Mouse (Mus musculus) spleen, postnatal 36 days (tissue): ENCODE results near the gene Gm27027.

Experiments used
- DNase-seq, 2 experiments: peaks; one replicate each; pipeline ENCODE4 v3.0.0; 2022; ENCODE audit warnings: low spot score in 2 of 2, mixed read lengths in 1 of 2

The Gm27027 gene

DNA sequence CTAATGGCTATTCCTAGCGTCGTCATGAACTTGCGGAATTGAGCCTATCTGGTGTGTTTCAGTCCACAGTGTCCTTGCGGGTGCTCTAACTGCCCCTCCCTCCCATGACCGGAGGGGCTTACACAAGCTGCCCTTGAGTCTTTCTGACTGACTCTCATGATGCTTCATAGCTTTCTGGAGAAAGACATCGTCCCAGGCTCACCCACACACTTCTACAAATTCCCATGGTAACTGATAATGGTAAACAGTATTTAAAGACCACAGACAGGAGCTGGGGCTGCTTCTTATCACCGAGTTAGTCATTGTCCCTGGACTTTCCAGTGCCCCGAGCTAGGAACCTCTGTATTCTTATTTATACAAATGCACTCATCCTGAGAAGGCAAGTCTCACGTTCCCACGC is 67.3 kb downstream of the Gm27027 start:
- no peak for DNase-seq

DNA sequence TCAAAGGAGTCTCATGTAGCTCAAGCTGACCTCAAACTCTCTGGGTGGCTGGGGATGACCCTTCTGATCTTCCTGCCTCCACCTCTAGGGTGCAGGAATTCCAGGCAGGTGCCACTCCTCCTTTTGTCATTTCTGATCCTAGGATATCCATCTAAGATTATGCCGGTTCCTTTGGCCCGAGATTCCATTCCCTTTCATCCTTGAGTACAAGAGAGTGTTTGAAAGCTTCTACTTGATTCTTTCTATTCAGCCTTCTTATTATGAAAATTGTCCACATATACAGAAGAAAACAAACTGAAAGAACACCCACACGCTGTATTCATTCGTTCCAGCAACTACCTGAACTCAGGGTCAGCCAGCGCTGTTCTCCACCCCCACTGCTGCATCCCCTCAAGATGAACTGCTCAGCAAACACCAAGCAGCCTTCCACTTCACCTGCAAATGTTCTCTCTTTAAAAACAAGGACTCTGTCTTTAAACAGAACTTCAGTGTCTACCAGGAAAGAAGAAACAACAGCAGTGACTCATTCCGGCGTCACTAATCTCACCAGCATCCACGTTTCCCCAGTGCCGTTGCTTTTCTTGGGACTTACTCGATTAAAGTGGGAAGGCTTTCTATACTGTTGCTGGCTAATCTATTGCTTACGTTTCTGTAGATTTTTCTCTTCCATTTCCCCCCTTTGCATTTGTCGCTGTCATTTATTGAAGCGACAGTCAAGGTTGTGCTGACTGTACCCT is 68.3 kb downstream of the Gm27027 start:
- DNase-seq, result no peak

DNA sequence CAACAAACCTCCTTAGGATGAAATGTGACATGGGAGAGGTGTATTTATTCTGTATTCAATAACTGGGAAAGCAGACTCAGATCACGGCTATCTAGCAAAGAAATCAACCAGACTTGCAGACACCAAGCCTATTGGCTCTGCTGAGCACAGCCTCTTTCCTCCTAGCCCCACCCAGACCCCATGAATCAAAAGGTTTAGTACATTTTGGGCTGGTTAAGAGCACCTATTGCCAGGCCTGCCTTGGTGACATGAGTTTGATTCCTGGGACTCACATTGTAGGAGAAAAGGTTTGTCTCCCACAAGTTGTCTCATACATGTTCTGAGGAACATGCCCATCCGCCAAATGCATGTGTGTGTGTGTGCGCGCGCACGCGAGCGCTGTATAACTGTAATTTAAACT is 70.0 kb downstream of the Gm27027 start:
- no peak for DNase-seq

DNA sequence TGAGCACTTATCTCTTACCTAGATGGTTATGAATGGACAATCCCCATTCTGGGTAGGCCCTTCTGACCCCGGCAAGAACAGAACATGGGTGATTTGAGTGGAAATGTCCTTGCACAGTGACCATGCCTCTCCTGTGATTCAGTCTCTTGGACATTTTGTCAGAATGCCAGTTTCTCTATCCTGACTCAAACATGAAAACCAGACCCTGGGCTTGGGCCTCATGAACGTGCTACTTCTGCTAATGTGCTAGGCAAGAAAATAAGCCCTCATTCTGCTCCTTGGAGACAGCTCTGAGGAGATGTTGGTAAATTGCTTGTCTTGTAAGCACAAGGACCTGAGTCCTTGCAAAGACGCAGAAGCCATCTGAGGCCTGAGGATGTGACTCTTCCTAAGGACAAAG is 77.1 kb downstream of the Gm27027 start:
- no peak for DNase-seq

DNA sequence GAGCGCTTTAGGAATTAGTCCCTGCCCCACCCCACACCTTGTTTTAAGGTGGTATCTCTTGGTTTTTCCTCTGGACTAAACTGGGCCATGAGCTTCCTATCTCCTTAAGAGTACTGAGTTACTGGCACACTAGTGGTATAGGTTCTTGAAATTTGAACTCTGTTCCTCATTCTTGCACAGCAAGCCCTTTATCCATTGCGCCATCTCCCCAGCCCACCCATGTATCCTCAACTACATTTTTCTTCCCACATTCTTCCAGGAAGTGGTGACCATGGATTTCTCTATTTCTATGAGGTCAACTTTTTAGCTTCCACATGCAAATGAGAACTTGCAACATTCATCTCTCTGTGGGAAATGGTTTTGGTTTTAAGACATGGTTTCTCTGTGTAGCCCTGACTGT is 82.6 kb downstream of the Gm27027 start:
- no peak for DNase-seq

DNA sequence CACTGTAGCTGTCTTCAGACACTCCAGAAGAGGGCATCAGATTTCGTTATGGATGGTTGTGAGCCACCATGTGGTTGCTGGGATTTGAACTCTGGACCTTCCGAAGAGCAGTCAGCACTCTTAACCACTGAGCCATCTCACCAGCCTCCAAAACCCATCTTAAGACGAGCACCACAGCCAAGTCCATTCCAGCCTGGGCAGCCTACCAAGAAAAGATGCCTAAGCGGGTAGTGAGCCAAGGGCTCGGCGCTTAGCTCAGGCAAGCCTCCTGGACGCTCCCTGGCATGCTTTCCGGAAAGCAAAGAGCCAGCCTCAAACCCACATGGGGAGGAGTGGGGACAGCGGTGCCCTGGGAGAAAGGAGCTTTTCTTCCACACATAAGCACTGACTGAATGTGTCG is 84.2 kb downstream of the Gm27027 start:
- no peak for DNase-seq

DNA sequence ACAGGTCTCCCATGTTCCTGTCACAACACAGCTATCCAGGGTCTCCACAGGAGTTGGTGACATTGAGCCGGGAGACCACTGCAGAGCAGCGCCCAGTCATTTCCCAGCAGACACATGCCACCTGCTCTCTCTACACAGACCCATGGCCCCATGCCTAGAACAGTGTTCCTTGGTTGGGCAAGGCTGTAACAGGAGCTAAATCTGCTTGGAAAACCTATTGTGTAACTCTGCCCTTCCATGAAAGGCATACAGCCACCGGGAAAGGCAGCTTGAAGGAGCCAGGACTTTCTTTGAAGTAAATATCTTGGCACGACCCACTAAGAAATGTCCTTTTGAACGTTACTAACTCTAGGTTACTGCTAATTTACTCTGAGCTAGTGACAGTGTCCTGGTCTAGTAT is 86.4 kb downstream of the Gm27027 start:
- no peak for DNase-seq

DNA sequence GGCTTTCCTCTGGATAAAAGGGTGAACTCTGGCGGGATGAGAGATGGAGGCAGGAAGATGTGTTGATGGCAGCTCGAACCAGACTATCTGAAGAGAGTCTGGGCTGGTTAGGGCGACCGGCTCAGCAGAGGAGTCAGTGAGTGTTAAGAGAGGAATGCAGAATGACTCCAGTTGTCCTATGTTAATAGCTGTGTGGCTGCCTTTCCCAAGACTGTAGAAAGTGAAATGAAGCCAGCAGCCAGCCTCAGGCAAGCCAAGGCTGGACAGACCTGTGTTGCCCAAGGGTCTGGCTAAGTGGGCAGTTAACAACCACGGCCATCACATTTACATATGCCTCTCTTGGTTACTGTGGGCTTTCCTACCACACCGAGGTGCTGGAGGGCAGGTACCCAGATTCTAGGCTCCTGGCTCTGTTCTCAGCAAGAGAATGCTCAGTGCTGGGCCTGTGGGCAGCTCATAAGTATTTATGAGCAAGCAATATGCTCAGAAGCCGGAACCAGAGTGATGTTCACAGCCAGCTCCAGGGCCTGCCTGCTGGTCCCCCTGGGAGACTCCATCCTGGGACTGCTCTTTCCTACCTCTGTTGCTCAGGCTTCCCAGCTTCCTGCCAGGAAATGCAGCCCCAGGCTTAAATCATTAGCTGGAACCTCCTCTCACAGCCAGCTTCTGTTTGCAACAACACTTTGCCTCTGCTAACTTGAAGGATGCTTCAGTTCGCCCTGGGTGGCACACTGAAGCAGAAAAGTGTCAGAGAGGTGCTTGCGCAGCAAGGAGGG is 88.4 kb downstream of the Gm27027 start:
- DNase-seq, result no peak
